Mouse (Mus musculus) small intestine, adult 2 months (tissue): Measurements from ENCODE around the gene Fgr.

Source experiments
- CTCF ChIP-seq: fragments of 200-500 bp; IDR thresholded peaks from 2 replicates; pipeline ENCODE4 v1.5.1; 2012; ENCODE audit warnings: low read depth, mild to moderate bottlenecking, control low read depth, inconsistent platforms, low read length, moderate library complexity, mixed read lengths; ENCODE audit not compliant: insufficient replicate concordance, insufficient read length; ENCODE audit errors: extremely low read depth
- POLR2A ChIP-seq: fragments of 200-500 bp; IDR thresholded peaks from 2 replicates; pipeline ENCODE4 v1.6.1; 2012; ENCODE audit warnings: low read depth, mild to moderate bottlenecking, control low read depth, inconsistent platforms, low read length, moderate library complexity

DNA sequence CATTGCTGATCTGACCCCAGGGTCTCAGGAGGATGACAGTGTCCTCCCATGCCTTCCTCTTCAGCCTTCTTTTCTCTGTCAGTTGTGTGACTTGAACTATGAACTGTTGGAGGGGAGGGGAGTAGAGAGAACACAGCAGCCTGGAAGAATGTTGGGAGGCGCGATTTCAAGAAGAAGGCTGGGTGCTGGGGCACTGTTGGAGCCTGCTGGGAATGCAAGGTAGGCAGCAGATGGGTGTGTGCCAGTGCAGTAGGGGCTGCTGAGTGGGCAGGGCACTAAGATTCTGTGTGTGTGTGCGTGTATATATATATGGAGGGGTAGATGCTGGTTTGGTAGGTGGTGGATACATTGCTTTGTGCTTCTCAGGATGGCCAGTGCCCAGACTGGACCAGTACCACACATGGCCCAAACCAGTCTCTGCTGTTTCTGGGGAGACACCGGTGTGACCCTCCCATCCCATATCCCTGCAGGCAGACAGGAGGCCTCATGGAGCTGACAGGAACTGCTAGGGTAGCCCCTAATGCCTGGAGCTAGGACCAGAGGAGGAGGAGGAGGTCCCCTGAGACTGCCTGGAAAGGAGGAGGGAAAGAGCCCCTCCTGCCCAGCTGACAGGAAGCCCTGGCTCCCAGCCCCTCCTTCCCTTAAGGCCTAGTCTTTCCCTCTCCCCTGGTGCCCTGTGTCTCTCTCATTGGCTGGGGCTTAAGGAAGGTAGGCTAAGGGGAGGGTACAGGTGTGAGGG lies 43.0 kb downstream of the Fgr start:
- TF ChIP-seq POLR2A: no peak
- no peak for TF ChIP-seq CTCF
